Mouse (Mus musculus): ENCODE data around the gene Sipa1l3. TPM values are rescaled to one million over a fixed set of nuclear protein-coding genes. Genes with fewer than 3 reads are reported as not detected.

Gene Sipa1l3
- total RNA-seq (2021) (10 to 100 TPM; 27.1 to 57.8 TPM), polyA plus RNA-seq (2012; rRNA removed) (69.8 and 77.7 TPM in 2 replicates)
- long read RNA-seq, partial matches to known transcripts, result 0 of 1 reads
- long read RNA-seq, other reads (novel, unspliced or antisense), result 1 of 1 reads

DNA sequence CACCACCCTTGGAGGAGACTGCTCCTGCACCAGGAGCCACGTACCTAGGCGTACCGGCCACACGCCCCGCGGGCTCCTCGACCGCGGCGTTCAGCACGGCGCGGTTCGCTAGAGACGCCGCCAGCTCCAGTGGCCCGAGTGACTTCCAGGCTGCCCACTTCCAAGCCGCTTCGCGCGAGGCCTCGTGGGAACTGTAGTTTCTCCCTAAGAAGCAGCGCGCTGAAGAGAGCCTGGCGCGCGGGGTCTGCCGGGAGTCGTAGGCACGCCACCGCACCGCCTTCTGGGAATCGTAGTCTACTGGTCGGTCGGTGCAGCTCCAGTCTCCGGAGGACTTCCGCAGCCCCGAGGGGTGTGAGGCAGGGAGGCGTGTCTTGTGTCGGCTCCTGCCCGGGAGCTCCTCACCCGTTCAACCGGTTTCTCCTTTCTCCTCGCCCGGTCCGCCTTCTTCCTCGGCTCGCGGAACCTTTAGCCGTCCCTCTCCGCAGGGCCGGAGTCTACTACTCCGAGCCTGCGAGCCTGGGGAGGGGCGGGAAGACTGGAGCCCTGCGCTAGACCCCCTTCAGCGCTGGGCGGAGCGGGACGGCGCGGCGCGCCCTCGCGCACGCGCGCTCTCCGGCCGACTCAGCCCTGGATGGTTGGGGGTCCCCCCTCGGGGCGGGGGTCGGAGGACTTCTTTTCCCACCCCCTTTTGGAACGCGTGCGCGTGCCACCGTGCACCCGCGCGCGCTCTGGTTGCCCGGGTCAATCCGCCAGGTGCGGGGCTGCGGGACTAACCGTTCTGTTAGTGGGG lies at the start of gene Sipa1l3:
Sipa1l3 (minus strand) TSS at position 221 of the 790 bp plus-strand sequence.
- DNase-seq, result peak; percentile 98

- DNase-seq, result peak; percentile 9
These were observed 44.6 kb upstream of the Sipa1l3 start for GRCm38 (mm10) chr7:29563006-29563405.

GRCm38 (mm10) chr7:29561046-29561445 lies 42.6 kb upstream of the Sipa1l3 start:
- DNase-seq, result no peak

GRCm38 (mm10) chr7:29559290-29559689 lies 40.8 kb upstream of the Sipa1l3 start:
- no peak for DNase-seq

GRCm38 (mm10) chr7:29558744-29559143 lies 40.3 kb upstream of the Sipa1l3 start:
- no peak for DNase-seq

DNA sequence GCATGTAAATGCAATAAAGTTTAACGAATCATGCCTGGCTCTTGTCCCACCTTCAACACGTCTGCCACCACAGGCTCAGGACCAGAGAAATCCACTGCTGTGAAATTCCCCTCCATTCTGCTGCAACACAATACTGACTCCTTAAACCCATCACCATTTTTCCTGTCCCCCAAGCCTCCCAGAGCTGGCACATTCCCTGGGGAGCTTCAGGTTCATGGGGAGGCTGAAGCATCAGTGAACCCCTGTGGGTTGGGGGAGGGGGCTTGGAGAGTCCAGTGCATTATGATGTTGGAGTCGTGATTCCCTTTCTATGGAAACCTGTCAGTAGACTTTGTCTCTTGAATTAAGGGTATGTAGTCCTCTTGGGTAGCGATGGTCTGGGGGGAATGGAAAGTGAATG lies 37.8 kb upstream of the Sipa1l3 start:
- DNase-seq, result no peak

GRCm38 (mm10) chr7:29555521-29555920 lies 37.1 kb upstream of the Sipa1l3 start:
- no peak for DNase-seq

DNA sequence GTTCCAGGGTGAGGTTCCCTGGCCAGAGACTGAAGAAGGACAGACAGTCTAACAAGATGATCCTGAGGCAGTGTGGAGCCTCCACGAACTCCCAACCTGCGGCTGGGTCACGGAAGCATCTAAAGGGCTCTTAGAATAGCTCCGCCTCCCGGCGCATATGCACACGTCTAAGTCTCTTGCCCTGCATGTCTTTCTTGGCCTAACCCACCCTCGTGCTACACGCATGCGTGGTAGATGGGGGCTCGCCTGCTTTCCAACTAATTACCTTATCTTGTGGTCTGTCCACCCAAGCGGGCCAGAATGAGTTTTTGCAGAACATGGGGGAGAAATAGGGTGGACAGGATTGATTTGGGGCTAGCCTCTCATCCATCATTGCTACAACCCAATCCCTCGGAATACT lies 36.6 kb upstream of the Sipa1l3 start:
- no peak for DNase-seq

GRCm38 (mm10) chr7:29550691-29551090 lies 32.2 kb upstream of the Sipa1l3 start:
- DNase-seq, result no peak

DNA sequence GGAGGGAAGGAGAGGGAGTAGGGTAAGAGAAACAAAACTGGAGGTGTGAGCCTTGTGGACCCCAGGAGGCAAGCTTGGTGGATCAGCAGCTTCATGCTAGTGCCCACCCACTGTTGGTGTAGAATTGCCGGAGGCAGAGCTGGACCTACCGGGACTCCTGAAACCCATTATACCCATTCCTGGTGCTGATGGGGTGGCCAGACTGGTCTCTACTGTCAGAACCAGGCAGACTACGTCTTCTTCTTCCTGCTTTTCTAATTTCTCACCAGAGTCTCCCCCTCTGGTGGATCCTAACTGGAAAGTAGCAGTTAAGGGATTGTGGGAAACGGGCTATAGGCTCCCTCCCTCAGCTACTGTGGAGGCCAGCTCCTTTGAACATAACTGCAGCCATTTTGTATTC lies 23.2 kb upstream of the Sipa1l3 start:
- DNase-seq, result no peak

GRCm38 (mm10) chr7:29541186-29541585 lies 22.7 kb upstream of the Sipa1l3 start:
- DNase-seq, result no peak

DNA sequence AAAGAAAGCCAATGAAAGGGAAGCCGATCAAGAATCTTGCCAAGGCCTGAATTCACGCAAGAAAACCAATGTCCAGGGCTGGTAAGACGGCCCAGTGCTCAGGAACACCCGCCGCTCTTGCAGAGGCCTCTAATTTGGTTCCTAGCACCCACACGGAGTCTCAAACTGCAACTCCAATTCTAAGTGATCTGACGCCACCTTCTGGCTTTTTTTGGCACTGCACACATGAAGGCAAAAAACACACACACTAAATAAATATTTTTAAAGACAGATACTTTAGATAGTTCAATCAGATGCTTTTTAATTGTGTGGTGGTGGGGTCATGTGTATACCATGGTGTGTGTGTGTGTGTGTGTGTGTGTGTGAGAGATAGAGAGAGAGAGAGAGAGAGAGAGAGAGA lies 22.2 kb upstream of the Sipa1l3 start:
- DNase-seq, result no peak

DNA sequence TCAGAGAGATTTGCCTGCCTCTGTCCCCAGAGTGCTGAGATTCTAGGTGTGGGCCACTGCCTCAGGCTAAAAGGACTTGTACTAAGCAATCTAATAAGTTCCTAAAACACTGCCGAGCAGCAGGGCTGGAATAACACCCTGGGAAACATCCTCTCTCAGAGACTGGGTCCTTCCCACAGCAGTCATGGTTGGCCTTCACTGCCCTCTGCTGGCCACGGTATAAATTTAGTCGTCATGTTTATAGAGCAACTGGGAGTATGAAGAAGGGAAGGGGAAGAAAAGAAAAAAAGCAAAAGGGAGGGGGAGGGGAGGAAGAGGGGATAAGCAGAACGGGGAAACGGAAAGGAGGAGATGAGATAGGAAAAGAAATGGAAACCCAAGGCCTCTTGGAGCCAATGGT lies 5.3 kb upstream of the Sipa1l3 start:
- DNase-seq, result peak; percentile 73

DNA sequence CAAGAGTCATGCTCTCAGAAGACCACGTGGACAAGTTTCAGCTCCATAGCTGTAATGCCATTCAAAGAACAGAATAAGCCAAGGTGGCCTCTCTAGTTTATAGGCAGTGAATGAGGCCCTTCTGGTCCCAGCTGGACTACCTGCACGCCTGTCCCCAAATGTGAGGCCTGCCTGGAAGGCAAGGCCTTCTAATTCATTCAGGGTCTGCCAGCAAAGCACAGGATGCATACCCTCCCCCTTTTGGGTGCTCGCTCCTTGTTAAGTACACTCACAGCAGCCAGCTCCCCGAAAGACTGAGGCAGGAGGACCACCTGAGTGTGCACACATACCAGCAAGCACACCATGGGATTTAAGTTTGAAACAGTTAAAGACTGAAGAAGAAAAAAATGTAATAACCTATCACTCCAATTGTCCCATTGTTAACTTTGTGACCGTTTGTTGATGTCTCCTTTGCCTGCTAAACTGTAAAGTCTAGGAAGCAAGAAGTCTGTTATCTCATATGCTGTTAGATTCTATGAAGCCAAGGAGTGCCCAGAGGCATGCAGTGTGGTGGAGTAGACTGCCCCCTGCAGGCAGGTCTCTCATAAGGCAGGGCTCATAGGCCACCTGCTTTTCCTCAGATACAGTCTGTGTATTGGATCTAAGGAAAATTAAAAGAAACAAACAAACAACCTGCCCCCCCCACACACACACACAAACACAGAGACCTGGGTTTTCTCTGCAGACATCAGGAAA lies 3.6 kb upstream of the Sipa1l3 start:
- peak; percentile 86 for DNase-seq

- no peak for DNase-seq
These were observed 2.9 kb upstream of the Sipa1l3 start for GRCm38 (mm10) chr7:29521365-29521764.

DNA sequence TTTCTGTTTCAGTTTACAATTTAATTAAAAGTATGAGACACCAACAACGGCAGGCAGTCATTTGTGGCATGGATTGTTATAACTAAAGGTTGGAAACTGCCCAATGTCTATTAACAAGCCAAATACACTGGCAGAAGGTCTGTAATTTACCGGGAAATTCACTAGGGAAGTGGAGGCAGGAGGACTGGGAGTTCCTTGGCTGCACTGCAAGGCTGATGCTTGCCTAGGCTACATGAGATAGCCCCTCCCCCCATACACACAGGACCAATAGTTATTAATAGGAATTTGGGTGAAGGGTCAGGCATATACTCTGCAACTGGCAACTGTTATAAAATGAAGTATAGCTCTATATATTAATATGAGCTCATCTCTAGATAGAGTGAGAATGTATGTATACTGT lies 2.4 kb upstream of the Sipa1l3 start:
- no peak for DNase-seq

GRCm38 (mm10) chr7:29519211-29519550 lies 740 bp upstream of the Sipa1l3 start:
- no peak for DNase-seq

DNA sequence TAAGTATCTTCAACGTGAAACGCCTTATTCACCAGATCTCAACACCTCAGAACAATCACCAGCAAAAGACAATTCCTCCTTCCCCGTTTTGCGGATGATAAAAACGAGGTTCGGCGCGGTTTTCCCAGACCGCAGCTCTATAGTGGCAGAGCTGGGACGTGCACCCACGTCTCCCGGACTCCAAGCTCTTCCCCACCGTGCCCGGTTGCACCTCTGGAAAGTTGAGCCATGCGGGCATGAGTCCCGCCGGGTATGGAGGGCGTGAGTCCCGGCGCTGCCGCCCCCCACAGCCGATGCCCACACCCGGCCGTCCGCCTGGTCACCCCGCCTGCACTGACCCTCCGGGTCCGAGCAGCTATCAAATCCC lies 404 bp downstream of the Sipa1l3 start:
- no peak for DNase-seq

GRCm38 (mm10) chr7:29517178-29517577 lies 1.3 kb downstream of the Sipa1l3 start:
- DNase-seq, result no peak

DNA sequence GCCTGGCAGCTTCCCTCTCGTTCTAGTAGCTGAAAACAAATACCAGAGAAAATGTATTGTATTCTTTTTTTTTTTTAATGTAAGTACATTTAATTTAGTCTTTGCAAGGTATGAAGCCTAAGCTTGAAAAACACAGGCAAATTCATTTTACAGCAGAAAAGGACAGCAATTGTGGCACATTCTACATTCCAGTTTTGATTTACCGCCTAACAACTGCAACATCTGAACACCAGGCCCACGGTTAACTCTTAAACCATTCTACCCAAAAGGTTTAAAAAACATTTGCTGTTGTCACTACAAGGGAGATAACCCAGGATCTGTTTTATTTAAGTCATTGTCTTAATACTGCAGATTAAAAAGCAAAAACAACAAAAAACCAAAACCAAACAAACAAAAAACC lies 2.8 kb downstream of the Sipa1l3 start:
- DNase-seq, result no peak

DNA sequence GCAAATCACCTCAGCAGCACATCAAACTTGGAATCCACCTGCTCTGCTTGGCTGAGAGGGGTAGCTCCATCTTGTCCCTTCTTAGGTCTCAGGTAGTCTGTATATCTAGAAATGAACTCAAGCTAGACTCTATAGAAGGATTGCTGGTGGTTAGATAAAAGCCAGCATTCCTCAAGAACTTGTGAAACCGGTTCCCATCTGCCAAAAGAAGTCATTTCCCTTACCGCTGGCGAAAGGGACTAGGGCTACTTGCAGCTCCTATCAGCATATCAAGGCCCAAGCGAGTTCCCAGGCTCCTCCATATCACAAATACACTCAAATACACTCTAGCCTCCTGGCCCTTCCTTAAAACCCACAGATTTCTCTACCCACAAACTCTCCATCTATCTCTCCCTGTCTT lies 5.7 kb downstream of the Sipa1l3 start:
- DNase-seq, result no peak

- DNase-seq, result peak; percentile 31
These were observed 6.7 kb downstream of the Sipa1l3 start for GRCm38 (mm10) chr7:29511598-29512275.

- DNase-seq, result no peak
These were observed 9.9 kb downstream of the Sipa1l3 start for GRCm38 (mm10) chr7:29508522-29508921.

Data from adrenal gland, adult 2 months (tissue).